Mouse (Mus musculus) adrenal gland, adult 2 months (tissue): Measurements from ENCODE around the gene Sowaha. TPM values are rescaled to one million over a fixed set of nuclear protein-coding genes. Genes with fewer than 3 reads are reported as not detected.

Experiments
- DNase-seq: peaks from one replicate; pipeline ENCODE4 v3.0.0; 2021
- polyA plus RNA-seq: library from polyadenylated mRNA; depleted of rRNA; stranded (reverse); fragments of >200 nt; gene quantifications from 2 replicates; pipeline ENCODE4 v1.2.3, GENCODE M21; 2012
- total RNA-seq, 2 experiments: library from RNA; stranded (reverse); gene quantifications; 2 replicates each; pipeline ENCODE4 v1.2.3; 2021

Gene Sowaha
- total and polyA plus RNA-seq, 3 experiments: 0.29 to 0.72 (median 0.45) TPM

- DNase-seq: no peak
Observed at GRCm38 (mm10) chr11:53472709-53473108, 7.4 kb downstream of the Sowaha start.

- DNase-seq: peak; percentile 89
Observed at GRCm38 (mm10) chr11:53469968-53470695, 9.9 kb downstream of the Sowaha start, which contains the start of gene Gm9837. TSS of gene Gm9837 (minus strand) at chr11:53470479.

GRCm38 (mm10) chr11:53469294-53469967, 10.6 kb downstream of the Sowaha start:
- no peak for DNase-seq

GRCm38 (mm10) chr11:53466231-53466971, 13.7 kb downstream of the Sowaha start:
- peak; percentile 84 for DNase-seq

GRCm38 (mm10) chr11:53463551-53464424, 16.3 kb downstream of the Sowaha start:
- peak; percentile 45 for DNase-seq

GRCm38 (mm10) chr11:53461727-53462126, 18.3 kb downstream of the Sowaha start:
- DNase-seq: peak; percentile 47

GRCm38 (mm10) chr11:53460192-53460591, 19.9 kb downstream of the Sowaha start:
- no peak for DNase-seq

GRCm38 (mm10) chr11:53458996-53459395, 21.1 kb downstream of the Sowaha start:
- DNase-seq: no peak

GRCm38 (mm10) chr11:53457372-53457954, 22.6 kb downstream of the Sowaha start:
- no peak for DNase-seq

GRCm38 (mm10) chr11:53456474-53457371, 23.4 kb downstream of the Sowaha start, which contains the start of the genes Gm10447 and Shroom1:
TSS of gene Gm10447 (minus strand) at chr11:53457110.
TSS of gene Shroom1 (plus strand) at chr11:53457205.
- DNase-seq: peak; percentile 72

GRCm38 (mm10) chr11:53453031-53453430, 27.0 kb downstream of the Sowaha start:
- no peak for DNase-seq

GRCm38 (mm10) chr11:53452396-53452795, 27.7 kb downstream of the Sowaha start:
- DNase-seq: peak; percentile 59

GRCm38 (mm10) chr11:53451361-53451760, 28.7 kb downstream of the Sowaha start:
- DNase-seq: no peak

GRCm38 (mm10) chr11:53450070-53450705, 29.9 kb downstream of the Sowaha start:
- no peak for DNase-seq

- DNase-seq: peak; percentile 83
Observed at GRCm38 (mm10) chr11:53448529-53448928, 31.5 kb downstream of the Sowaha start.

- DNase-seq: no peak
Observed at GRCm38 (mm10) chr11:53447996-53448395, 32.1 kb downstream of the Sowaha start.

- no peak for DNase-seq
Observed at GRCm38 (mm10) chr11:53446183-53446582, 33.9 kb downstream of the Sowaha start.

- DNase-seq: peak; percentile 82
Observed at GRCm38 (mm10) chr11:53445562-53445961, 34.5 kb downstream of the Sowaha start.

GRCm38 (mm10) chr11:53443861-53444260, 36.2 kb downstream of the Sowaha start:
- DNase-seq: peak; percentile 61
